Mouse (Mus musculus) MEL (cell line): ENCODE data around the gene Adra2a. TPM values are rescaled to one million over a fixed set of nuclear protein-coding genes. Genes with fewer than 3 reads are reported as not detected.

ENCODE experiments used
- DNase-seq: peaks from one replicate; pipeline ENCODE4 v3.0.0; 2011; ENCODE audit warnings: low read depth, low spot score
- H3K27ac ChIP-seq: 2 replicates; pipeline ENCODE4 v1.5.1; 2012; ENCODE audit warnings: low read depth, mild to moderate bottlenecking, control low read depth, low read length, moderate library complexity; ENCODE audit not compliant: control insufficient read depth
- H3K27me3 ChIP-seq, 2 experiments: fragments of 150-350 bp in 1 of 2; sonication (generic) in 1 of 2; 2 replicates each; pipeline ENCODE4 v1.6.1; 2012; ENCODE audit warnings: low read length in 2 of 2, mild to moderate bottlenecking in 2 of 2, improper control_type of control experiment in 1 of 2, moderate library complexity in 1 of 2; ENCODE audit not compliant: insufficient read depth in 2 of 2, control insufficient read depth in 1 of 2
- H3K36me3 ChIP-seq, 2 experiments: 2 replicates each; pipeline ENCODE4 v1.6.1; 2012 to 2014; ENCODE audit warnings: low read length in 2 of 2, improper control_type of control experiment in 1 of 2, inconsistent platforms in 1 of 2, mild to moderate bottlenecking in 1 of 2; ENCODE audit not compliant: insufficient read depth in 2 of 2, control insufficient read depth in 1 of 2
- H3K4me1 ChIP-seq, 2 experiments: fragments of 150-350 bp in 1 of 2; sonication (generic) in 1 of 2; 2 replicates each; pipeline ENCODE4 v1.6.1; 2012; ENCODE audit warnings: low read length in 2 of 2, improper control_type of control experiment in 1 of 2, mild to moderate bottlenecking in 1 of 2; ENCODE audit not compliant: insufficient read depth in 2 of 2, control insufficient read depth in 1 of 2
- H3K4me3 ChIP-seq, 2 experiments: fragments of 150-350 bp in 1 of 2; sonication (generic) in 1 of 2; 2 replicates each; pipeline ENCODE4 v1.5.1; 2012; ENCODE audit warnings: low read depth in 2 of 2, low read length in 2 of 2, mild to moderate bottlenecking in 2 of 2, moderate library complexity in 2 of 2, control low read depth in 1 of 2, improper control_type of control experiment in 1 of 2; ENCODE audit not compliant: control insufficient read depth in 1 of 2, insufficient read depth in 1 of 2
- H3K79me2 ChIP-seq: 2 replicates; pipeline ENCODE4 v1.6.1; 2012; ENCODE audit warnings: mild to moderate bottlenecking, low read length, moderate library complexity; ENCODE audit not compliant: control insufficient read depth, poor library complexity, insufficient read depth
- H3K9ac ChIP-seq: 2 replicates; pipeline ENCODE4 v1.6.1; 2012; ENCODE audit warnings: low read depth, mild to moderate bottlenecking, control low read depth, low read length, moderate library complexity; ENCODE audit not compliant: control insufficient read depth, poor library complexity, severe bottlenecking
- H3K9me3 ChIP-seq: fragments of 150-350 bp; sonication (generic); replicated peaks from 2 replicates; pipeline ENCODE4 v1.6.1; 2012; ENCODE audit warnings: mild to moderate bottlenecking, low read length, improper control_type of control experiment, moderate library complexity; ENCODE audit not compliant: insufficient read depth
- CHD1 ChIP-seq: IDR thresholded peaks from 2 replicates; pipeline ENCODE4 v1.6.1; 2012; ENCODE audit warnings: low read depth, mild to moderate bottlenecking, inconsistent platforms, low read length, improper control_type of control experiment
- E2F4 ChIP-seq: IDR thresholded peaks from 2 replicates; pipeline ENCODE4 v1.6.1; 2011; ENCODE audit warnings: low read depth, low read length, improper control_type of control experiment, borderline replicate concordance
- EP300 ChIP-seq, 2 experiments: IDR thresholded peaks; 2 replicates each; pipeline ENCODE4 v1.6.1; 2011; ENCODE audit warnings: improper control_type of control experiment in 2 of 2, low read length in 2 of 2, low read depth in 1 of 2, mild to moderate bottlenecking in 1 of 2
- ETS1 ChIP-seq: IDR thresholded peaks from 2 replicates; pipeline ENCODE4 v1.6.1; 2012; ENCODE audit warnings: low read depth, mild to moderate bottlenecking, inconsistent platforms, low read length, improper control_type of control experiment, moderate library complexity
- GABPA ChIP-seq: IDR thresholded peaks from 2 replicates; pipeline ENCODE4 v1.6.1; 2012; ENCODE audit warnings: low read depth, mild to moderate bottlenecking, inconsistent platforms, low read length, improper control_type of control experiment, moderate library complexity
- GATA1 ChIP-seq: IDR thresholded peaks from 2 replicates; pipeline ENCODE4 v1.6.1; 2011; ENCODE audit warnings: low read depth, low read length, improper control_type of control experiment
- JUND ChIP-seq: IDR thresholded peaks from 2 replicates; pipeline ENCODE4 v1.6.1; 2011; ENCODE audit warnings: low read depth, mild to moderate bottlenecking, improper control_type of control experiment, low read length
- MAFK ChIP-seq: IDR thresholded peaks from 2 replicates; pipeline ENCODE4 v1.6.1; 2011; ENCODE audit warnings: low read depth, mild to moderate bottlenecking, low read length, improper control_type of control experiment, borderline replicate concordance
- MAX ChIP-seq: IDR thresholded peaks from 2 replicates; pipeline ENCODE4 v1.6.1; 2011; ENCODE audit warnings: low read length, improper control_type of control experiment
- MEF2A ChIP-seq: IDR thresholded peaks from 2 replicates; pipeline ENCODE4 v1.6.1; 2014; ENCODE audit warnings: low read depth, mild to moderate bottlenecking, inconsistent platforms, low read length, improper control_type of control experiment; ENCODE audit not compliant: poor library complexity, insufficient replicate concordance, severe bottlenecking; ENCODE audit errors: extremely low read depth
- MXI1 ChIP-seq: IDR thresholded peaks from 2 replicates; pipeline ENCODE4 v1.6.1; 2011; ENCODE audit warnings: mild to moderate bottlenecking, low read depth, low read length, improper control_type of control experiment
- MYC ChIP-seq: IDR thresholded peaks from 2 replicates; pipeline ENCODE4 v1.6.1; 2011; ENCODE audit warnings: low read depth, mild to moderate bottlenecking, low read length, improper control_type of control experiment, moderate library complexity
- NELFE ChIP-seq: IDR thresholded peaks from 2 replicates; pipeline ENCODE4 v1.6.1; 2011; ENCODE audit warnings: low read depth, low read length, improper control_type of control experiment
- NRF1 ChIP-seq: IDR thresholded peaks from 2 replicates; pipeline ENCODE4 v1.6.1; 2014; ENCODE audit warnings: low read depth, mild to moderate bottlenecking, inconsistent platforms, low read length, improper control_type of control experiment, moderate library complexity; ENCODE audit not compliant: poor library complexity, insufficient read depth, severe bottlenecking
- POLR2A ChIP-seq, 2 experiments: IDR thresholded peaks; 2 replicates each; pipeline ENCODE4 v1.6.1; 2011 to 2012; ENCODE audit warnings: low read length in 2 of 2, mild to moderate bottlenecking in 2 of 2, control low read depth in 1 of 2, improper control_type of control experiment in 1 of 2, low read depth in 1 of 2, moderate library complexity in 1 of 2; ENCODE audit not compliant: control insufficient read depth in 1 of 2, insufficient read depth in 1 of 2, poor library complexity in 1 of 2
- POLR2AphosphoS2 ChIP-seq: IDR thresholded peaks from 2 replicates; pipeline ENCODE4 v1.6.1; 2011; ENCODE audit warnings: low read length, improper control_type of control experiment
- POLR2AphosphoS5 ChIP-seq: IDR thresholded peaks from 2 replicates; pipeline ENCODE4 v1.6.1; 2012; ENCODE audit warnings: low read depth, borderline replicate concordance, mild to moderate bottlenecking, inconsistent platforms, low read length, moderate library complexity, mixed read lengths
- RAD21 ChIP-seq: IDR thresholded peaks from 2 replicates; pipeline ENCODE4 v1.6.1; 2011; ENCODE audit warnings: mild to moderate bottlenecking, low read depth, low read length, improper control_type of control experiment
- RCOR1 ChIP-seq: IDR thresholded peaks from 2 replicates; pipeline ENCODE4 v1.6.1; 2012; ENCODE audit warnings: low read depth, mild to moderate bottlenecking, inconsistent platforms, low read length, improper control_type of control experiment
- TAL1 ChIP-seq: IDR thresholded peaks from 2 replicates; pipeline ENCODE4 v1.6.1; 2012; ENCODE audit warnings: mild to moderate bottlenecking, inconsistent platforms, low read length, moderate library complexity, mixed read lengths
- TBP ChIP-seq: IDR thresholded peaks from 2 replicates; pipeline ENCODE4 v1.8.0; 2011; ENCODE audit warnings: low read depth, low read length, improper control_type of control experiment
- TCF12 ChIP-seq: IDR thresholded peaks from 2 replicates; pipeline ENCODE4 v1.6.1; 2014; ENCODE audit warnings: low read depth, mild to moderate bottlenecking, inconsistent platforms, low read length, improper control_type of control experiment, moderate library complexity
- UBTF ChIP-seq: IDR thresholded peaks from 2 replicates; pipeline ENCODE4 v1.6.1; 2012; ENCODE audit warnings: low read depth, mild to moderate bottlenecking, inconsistent platforms, low read length, improper control_type of control experiment, moderate library complexity, borderline replicate concordance; ENCODE audit not compliant: insufficient read depth
- USF1 ChIP-seq: IDR thresholded peaks from 2 replicates; pipeline ENCODE4 v1.6.1; 2014; ENCODE audit warnings: low read depth, mild to moderate bottlenecking, inconsistent platforms, low read length, improper control_type of control experiment, moderate library complexity
- USF2 ChIP-seq, 2 experiments: IDR thresholded peaks; 2 replicates each; pipeline ENCODE4 v1.6.1; 2011 to 2012; ENCODE audit warnings: improper control_type of control experiment in 2 of 2, low read length in 2 of 2, borderline replicate concordance in 1 of 2, inconsistent platforms in 1 of 2, low read depth in 1 of 2, mild to moderate bottlenecking in 1 of 2; ENCODE audit not compliant: insufficient read depth in 1 of 2
- ZC3H11A ChIP-seq: IDR thresholded peaks from 2 replicates; pipeline ENCODE4 v1.6.1; 2012; ENCODE audit warnings: low read depth, mild to moderate bottlenecking, inconsistent platforms, low read length, improper control_type of control experiment
- ZKSCAN1 ChIP-seq: IDR thresholded peaks from 2 replicates; pipeline ENCODE4 v1.6.1; 2012; ENCODE audit warnings: low read depth, mild to moderate bottlenecking, inconsistent platforms, low read length, improper control_type of control experiment, moderate library complexity
- ZMIZ1 ChIP-seq: IDR thresholded peaks from 2 replicates; pipeline ENCODE4 v1.6.1; 2012; ENCODE audit warnings: low read depth, mild to moderate bottlenecking, inconsistent platforms, low read length, improper control_type of control experiment, moderate library complexity
- ZNF384 ChIP-seq: IDR thresholded peaks from 2 replicates; pipeline ENCODE4 v1.6.1; 2012; ENCODE audit warnings: low read depth, mild to moderate bottlenecking, inconsistent platforms, low read length, improper control_type of control experiment
- polyA plus RNA-seq, 2 experiments: library from polyadenylated mRNA; stranded (reverse) in 1 of 2; unstranded in 1 of 2; fragments of >175 nt in 1 of 2; fragments of >200 nt in 1 of 2; gene quantifications; 2 replicates each; pipeline versions ENCODE4 v1.2.1 to v1.2.4; 2012; ENCODE audit warnings: low replicate concordance in 2 of 2, low read depth in 1 of 2; ENCODE audit not compliant: insufficient read length in 2 of 2, insufficient read depth in 1 of 2, missing spikeins in 1 of 2
- total RNA-seq: library from RNA; depleted of rRNA; stranded (reverse); fragments of 300-350 nt; gene quantifications from 2 replicates; pipeline ENCODE4 v1.2.3, GENCODE M21; 2012

Gene Adra2a
- total and polyA plus RNA-seq, 3 experiments = 0.58 to 2.7 TPM; not detected in 1

DNA sequence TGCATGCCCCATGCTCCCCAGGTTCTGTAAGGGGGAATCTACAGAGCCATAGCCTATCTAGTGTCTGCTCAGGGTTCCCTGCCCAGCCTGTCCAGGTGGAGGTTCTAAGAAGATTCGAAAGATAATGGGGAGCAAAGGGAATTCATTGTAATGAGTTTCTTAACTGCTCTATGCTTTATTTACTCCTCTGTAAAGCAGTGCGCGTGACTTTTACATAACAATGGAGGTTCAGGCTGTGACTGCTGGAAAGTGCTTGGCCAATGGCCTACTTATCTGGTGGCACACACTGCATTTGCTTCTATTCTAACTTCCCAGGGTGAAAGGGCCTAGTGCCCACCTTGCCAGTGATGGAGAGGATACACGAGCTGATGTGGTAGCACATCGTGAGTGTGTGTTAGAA, 11.9 kb downstream of the Adra2a start (continued):
- no peak for TF ChIP-seq POLR2AphosphoS5
- TF ChIP-seq GATA1 = no peak

DNA sequence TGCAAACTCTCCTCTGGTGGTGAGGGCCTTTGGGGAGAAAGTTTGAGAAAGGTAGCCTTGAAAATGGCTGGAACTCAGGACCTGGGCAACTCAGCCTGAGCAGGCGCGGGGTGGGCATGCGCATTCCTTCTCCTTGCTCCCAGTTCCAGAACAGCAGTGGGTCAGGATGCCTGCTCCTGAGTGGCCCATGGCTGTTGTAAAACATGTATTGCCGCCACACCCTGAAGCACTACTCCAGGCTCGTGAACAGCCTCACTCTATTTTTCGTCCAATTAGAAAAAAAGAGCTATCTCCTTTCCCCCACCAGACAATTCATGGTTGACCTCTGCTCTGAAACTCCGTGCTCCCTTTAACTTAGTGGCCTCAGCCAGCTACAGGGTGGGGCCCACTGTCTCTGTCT, 24.5 kb downstream of the Adra2a start:
- Histone ChIP-seq H3K9me3 (no peaks in the 10 kb centered on the region), H3K27ac (no peak overlapping the region), H3K36me3 (no peaks in the 10 kb centered on the region), H3K79me2 (no peaks in the 10 kb centered on the region), H3K4me1 (no peaks in the 10 kb centered on the region), H3K9ac (no peak overlapping the region), H3K27me3 (no peaks in the 10 kb centered on the region), H3K4me3 (no peak overlapping the region)
- DNase-seq = no peak
- TF ChIP-seq ZMIZ1 (no peak), MYC (no peak), ETS1 (no peak), CHD1 (no peak), EP300 (IDR thresholded peaks at IDR 0.05; ENCODE audit: low read depth in 1 of 2, low read length in 2 of 2) (no peak), TCF12 (no peak), ZNF384 (no peak), GATA1 (no peak), E2F4 (no peak), USF2 (IDR thresholded peaks at IDR 0.05; ENCODE audit: borderline replicate concordance in 1 of 2, insufficient read depth in 1 of 2, low read depth in 1 of 2, low read length in 2 of 2) (no peak), MXI1 (no peak), POLR2AphosphoS2 (no peak), JUND (no peak), POLR2A (IDR thresholded peaks at IDR 0.05; ENCODE audit: control insufficient read depth in 1 of 2, insufficient read depth in 1 of 2, low read depth in 1 of 2, low read length in 2 of 2, poor library complexity in 1 of 2) (no peak), UBTF (no peak), GABPA (no peak), MAX (no peak), TAL1 (no peak)

DNA sequence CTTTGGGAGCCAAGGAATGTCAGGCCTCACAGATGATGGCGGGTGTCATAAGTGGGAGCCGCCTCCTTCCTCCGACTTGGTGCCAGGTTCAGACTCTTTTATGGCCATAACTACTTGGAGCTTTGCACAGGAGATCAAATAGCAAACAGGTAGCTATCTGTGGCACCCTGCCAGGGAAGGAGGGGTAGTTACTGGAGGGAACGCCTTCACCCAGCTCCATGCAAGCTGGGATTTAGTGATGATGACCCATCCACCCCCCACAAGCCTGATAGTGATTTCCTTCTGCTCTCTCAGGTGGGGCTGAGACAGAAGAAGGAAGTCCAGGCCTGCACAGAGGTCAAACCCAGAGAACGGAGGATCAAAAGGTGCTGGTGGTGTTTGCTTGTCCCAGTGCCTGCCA, 26.6 kb downstream of the Adra2a start:
- Histone ChIP-seq H3K79me2 (no peaks in the 10 kb centered on the region), H3K9ac (no peak overlapping the region), H3K27me3 (no peaks in the 10 kb centered on the region), H3K4me3 (no peak overlapping the region), H3K4me1 (no peaks in the 10 kb centered on the region), H3K27ac (no peak overlapping the region), H3K9me3 (no peaks in the 10 kb centered on the region), H3K36me3 (no peaks in the 10 kb centered on the region)
- no peak for DNase-seq
- TF ChIP-seq MEF2A (no peak), RCOR1 (no peak), E2F4 (no peak), USF1 (no peak), RAD21 (no peak), NELFE (no peak), TCF12 (no peak), POLR2AphosphoS2 (no peak), EP300 (IDR thresholded peaks at IDR 0.05; ENCODE audit: low read depth in 1 of 2, low read length in 2 of 2) (no peak), NRF1 (no peak), TBP (no peak), MAFK (no peak), ZKSCAN1 (no peak), ETS1 (no peak), USF2 (IDR thresholded peaks at IDR 0.05; ENCODE audit: borderline replicate concordance in 1 of 2, insufficient read depth in 1 of 2, low read depth in 1 of 2, low read length in 2 of 2) (no peak), ZC3H11A (no peak), POLR2A (IDR thresholded peaks at IDR 0.05; ENCODE audit: control insufficient read depth in 1 of 2, insufficient read depth in 1 of 2, low read depth in 1 of 2, low read length in 2 of 2, poor library complexity in 1 of 2) (no peak), GATA1 (no peak)
